Mouse (Mus musculus): ENCODE data around the gene Fam219b.

The Fam219b gene

DNA sequence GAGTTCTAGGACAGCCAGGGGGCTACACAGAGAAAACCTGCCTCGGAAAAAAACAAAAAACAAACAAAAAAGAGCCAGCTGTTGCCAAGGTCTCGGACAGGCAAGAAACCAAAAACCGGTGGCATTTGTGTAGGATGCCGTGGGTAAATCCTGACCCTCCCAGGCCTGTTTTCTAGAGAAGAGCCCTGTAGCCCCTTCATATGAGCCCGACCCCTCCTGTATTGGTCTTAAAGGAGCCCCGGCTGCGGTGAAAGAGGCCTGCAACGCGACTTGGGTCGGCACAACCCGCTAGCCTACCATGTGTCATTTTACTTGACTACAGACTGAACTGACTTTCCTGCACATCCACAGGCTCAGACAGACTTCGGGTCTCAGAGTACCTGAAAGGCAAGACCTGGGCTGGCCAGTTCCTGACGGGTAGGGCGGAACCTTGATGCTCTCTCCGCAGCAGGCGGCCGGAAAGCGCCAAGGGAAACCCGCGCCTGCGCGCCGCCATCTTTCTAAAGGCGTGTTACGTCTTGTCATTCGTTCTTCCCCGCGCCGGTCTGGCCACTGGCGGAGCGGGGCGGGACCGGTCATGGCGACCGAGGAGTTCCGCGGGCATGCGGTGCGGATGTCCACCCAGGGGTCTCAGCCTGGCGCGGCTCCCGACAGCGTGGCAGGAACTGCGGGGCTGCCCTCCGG is at the start of gene Fam219b:
Gene Fam219b (plus strand): TSS at position 485 of the 684 bp plus-strand sequence.
- peak; percentile 86 for DNase-seq (ENCODE audit: low spot score)

GRCm38 (mm10) chr9:57487807-57488206 is 49.5 kb upstream of the Fam219b start:
- DNase-seq (ENCODE audit: low spot score), result no peak

DNA sequence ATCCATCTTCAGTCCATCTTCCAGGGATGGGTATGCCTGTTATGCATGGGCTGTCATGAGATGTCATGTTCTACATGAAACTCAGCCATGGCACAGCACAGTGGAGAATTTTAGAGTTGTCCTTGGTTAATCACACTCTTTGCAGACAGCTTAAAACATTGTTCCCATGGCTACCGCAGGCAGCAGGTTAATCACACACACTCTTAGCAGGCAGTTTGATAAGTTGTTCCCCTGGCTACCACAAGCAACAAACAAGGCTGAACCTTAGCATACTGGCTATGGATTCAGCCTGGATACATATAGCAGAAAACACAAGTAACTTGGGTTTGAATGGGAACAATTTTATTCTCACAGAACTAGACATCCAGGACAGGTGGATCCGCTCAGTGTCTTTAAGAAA is 43.8 kb upstream of the Fam219b start:
- DNase-seq (ENCODE audit: low spot score), result no peak

DNA sequence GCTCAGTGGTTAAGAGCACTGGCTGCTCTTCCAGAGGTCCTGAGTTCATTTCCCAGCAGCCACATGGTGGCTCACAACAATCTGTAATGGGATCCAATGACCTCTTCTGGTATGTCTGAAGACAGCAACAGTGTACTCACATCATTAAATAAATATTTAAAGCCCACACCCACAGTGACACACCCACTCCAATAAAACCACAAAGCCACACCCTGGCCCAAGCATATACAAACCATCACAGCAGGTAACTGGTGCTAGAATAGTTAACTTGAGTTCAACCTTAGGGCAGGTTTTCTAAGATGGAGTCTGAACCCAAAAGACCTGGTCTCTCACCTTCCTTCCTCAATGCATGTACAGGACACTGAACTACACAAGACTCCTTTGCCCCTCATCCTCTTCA is 42.4 kb upstream of the Fam219b start:
- no peak for DNase-seq (ENCODE audit: low spot score)

DNA sequence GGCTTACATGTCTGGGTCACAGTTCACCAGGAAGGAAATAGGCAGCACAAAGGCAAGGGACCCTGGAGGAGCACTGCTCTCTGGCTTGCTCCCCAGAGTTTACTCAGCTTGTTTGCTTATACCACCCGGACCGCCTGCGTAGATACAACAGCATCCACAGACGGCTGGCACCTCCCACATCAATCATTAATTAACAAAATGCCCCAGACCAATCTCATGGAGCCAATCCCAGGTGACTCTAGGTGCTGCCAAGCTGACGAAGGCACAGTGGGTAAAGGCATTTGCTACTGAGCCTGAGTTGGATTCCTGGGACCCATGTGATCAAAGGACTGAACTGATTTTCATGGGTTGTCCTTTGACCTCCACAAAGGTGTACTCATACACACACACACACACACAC is 40.1 kb upstream of the Fam219b start:
- DNase-seq (ENCODE audit: low spot score), result no peak

DNA sequence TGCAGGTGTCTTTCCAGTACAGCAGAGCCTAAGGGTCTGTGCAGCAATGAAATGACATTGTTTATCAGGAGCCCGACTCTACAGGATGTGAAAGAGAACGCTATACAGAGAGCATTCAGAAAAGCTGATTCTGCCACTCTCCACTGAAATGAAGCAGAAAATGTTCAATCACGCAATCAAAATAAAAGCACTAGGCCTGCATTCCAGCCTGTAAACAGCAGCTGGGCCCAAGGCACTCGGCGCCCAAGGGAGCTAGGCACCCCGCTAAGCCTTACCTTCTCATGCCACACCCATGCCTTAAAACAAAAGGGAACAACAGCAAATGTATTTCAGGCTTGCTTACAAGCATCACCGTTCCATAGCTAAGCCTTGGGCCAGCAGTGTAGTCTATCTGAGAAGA is 38.8 kb upstream of the Fam219b start:
- DNase-seq (ENCODE audit: low spot score), result no peak

DNA sequence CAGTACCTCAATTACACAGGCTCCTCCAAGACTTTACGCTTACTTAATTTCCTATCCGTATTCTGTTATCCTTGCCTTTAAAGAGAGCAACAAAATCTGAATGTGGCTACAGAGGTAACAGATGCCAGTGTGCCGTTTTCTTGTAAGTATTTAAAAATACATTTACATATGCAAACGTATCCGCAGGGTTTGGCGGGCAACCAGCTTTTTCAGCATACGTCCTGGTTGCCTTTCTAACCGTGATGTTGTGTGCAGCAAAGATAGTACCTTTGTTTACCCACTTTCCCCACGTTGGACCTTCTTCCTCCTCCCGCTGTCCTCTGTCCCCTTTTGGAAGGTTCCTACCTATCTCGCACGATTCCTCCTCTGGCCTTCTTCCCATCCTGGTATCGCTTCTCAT is 35.9 kb upstream of the Fam219b start:
- no peak for DNase-seq (ENCODE audit: low spot score)

GRCm38 (mm10) chr9:57501861-57502260 is 35.5 kb upstream of the Fam219b start:
- no peak for DNase-seq (ENCODE audit: low spot score)

GRCm38 (mm10) chr9:57502911-57503621 is 34.3 kb upstream of the Fam219b start:
- DNase-seq (ENCODE audit: low spot score), result no peak

DNA sequence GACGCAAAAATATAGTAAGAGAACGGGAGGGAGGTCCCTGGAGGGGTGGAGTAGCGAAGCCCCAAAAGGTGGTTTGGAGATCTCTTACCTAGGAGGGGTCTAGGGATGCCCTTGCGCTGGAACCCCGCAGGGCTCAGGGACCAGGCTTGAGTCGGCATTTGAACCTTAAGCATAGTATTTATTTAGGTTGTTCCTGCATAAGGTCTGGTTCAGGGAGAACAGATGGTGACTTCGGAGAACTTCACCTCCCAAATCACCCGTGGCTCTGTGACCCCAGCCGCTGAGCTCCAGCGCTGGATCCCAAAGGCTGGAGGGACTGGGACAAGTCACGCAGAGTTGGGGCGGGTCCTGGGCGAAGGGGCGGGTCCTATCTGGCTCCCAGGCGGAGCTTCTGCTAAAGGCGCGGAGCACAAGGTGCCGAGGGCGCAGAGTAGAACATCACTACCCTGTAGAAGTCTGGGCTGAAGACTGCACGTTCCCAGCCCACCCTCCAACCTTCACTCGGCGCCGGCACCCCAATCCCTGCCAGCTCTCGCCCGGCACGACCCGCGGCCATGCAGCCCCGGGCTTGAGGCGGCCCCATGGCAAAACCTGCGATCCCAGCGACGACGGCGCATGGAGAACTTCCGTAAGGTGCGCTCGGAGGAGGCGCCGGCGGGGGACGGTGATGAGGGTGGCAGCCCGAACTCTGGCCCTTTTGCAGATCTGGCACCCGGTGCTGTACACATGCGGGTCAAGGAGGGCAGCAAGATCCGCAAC is 33.5 kb upstream of the Fam219b start, which contains the start of gene Rpp25:
Gene Rpp25 (plus strand): TSS at position 405 of the 759 bp plus-strand sequence.
- no peak for DNase-seq (ENCODE audit: low spot score)

DNA sequence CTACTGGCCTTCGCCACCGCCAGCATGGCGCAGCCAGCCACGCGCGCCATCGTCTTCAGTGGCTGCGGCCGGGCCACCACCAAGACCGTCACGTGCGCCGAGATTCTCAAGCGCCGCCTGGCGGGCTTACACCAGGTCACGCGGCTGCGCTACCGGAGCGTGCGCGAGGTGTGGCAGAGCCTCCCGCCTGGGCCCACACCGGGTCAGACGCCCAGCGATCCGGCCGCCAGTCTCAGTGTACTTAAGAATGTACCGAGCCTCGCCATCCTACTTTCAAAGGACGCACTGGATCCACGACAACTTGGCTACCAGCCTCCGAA is 33.0 kb upstream of the Fam219b start:
- DNase-seq (ENCODE audit: low spot score), result peak; percentile 35

DNA sequence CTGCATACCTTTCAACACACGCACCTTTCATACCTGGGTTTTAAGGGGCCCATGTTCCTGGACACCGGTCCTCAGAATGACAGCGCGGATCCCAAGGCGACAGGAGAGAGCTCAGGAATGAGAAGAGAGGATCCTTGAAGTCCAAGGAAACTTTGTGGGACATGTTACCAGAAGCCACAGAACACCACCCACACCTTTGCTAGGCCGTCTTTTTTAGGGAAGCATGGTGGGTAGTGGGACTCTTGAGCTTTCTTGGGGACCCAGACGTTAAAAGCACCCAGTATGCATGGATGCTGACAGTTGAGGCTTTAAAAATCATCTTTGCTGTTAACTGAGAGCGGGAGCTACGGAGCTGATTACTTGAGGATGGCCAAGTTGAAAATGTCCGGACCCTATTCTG is 32.4 kb upstream of the Fam219b start:
- no peak for DNase-seq (ENCODE audit: low spot score)

DNA sequence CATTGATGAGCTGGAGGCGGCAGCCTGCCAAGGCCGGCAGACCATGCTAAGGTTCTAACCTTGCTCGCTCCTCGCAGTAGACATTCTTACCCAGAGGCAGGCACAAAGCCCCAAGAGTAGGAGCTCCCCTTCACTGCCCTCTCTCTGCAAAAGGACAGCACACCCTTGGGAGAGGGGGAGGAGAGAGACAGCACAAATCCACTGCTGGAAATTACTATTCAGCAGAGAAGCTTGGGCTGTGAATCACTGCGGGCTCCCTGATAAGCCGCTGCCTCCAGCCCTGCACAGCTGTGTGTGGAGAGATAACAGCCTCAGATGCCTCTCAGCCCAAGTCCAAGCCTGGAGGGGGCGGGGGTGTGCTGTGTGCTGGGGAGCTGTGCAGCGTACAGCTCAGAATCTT is 31.6 kb upstream of the Fam219b start:
- DNase-seq (ENCODE audit: low spot score), result no peak

GRCm38 (mm10) chr9:57510577-57510976 is 26.8 kb upstream of the Fam219b start:
- DNase-seq (ENCODE audit: low spot score), result no peak

- DNase-seq (ENCODE audit: low spot score), result peak; percentile 57
Measured at GRCm38 (mm10) chr9:57517113-57517512, 20.2 kb upstream of the Fam219b start.

- no peak for DNase-seq (ENCODE audit: low spot score)
Measured at GRCm38 (mm10) chr9:57520375-57521055, 16.8 kb upstream of the Fam219b start.

- DNase-seq (ENCODE audit: low spot score), result peak; percentile 87
Measured at GRCm38 (mm10) chr9:57521056-57521911, 16.0 kb upstream of the Fam219b start, which contains the start of gene Cox5a. Cox5a (plus strand) TSS chr9:57521274.

- DNase-seq (ENCODE audit: low spot score), result no peak
Measured at GRCm38 (mm10) chr9:57522114-57522860, 15.0 kb upstream of the Fam219b start.

DNA sequence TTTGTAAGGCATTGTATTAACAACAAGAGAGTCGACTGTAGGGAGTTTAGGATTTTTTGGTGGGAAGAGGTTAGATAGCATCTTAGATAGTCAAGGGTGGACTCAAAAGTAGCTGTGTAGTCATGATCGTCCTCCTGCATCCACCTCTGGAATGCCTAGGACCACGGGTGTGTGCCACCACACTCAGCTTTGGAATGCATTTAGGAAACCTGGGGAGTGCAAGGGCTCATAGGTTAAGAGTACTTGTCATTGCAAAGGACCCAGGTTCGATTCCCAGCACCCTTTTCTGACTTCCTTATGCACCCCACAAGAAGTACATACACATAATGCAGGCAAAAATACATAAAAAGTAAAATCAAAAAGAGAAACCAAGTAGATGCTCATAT is 14.5 kb upstream of the Fam219b start:
- no peak for DNase-seq (ENCODE audit: low spot score)

- DNase-seq (ENCODE audit: low spot score), result peak; percentile 34
Measured at GRCm38 (mm10) chr9:57523754-57524153, 13.6 kb upstream of the Fam219b start.

- no peak for DNase-seq (ENCODE audit: low spot score)
Measured at GRCm38 (mm10) chr9:57524439-57524838, 12.9 kb upstream of the Fam219b start.
